Mouse (Mus musculus) neural tube, embryonic 11.5 days (tissue): ENCODE data around the gene Kdm2b. TPM values are rescaled to one million over a fixed set of nuclear protein-coding genes. Genes with fewer than 3 reads are reported as not detected.
A peak's percentile ranks its signal among the peaks of the same experiment; 100 is the strongest.
"Not testable (repeated sequence)": the region's sequence is repeated elsewhere in the genome, so short reads cannot be mapped to it uniquely, and the experiment has no call there.

ENCODE experiments used
- ATAC-seq: fragments of 200-750 bp; cut with Nextera tagmentation; 2 replicates; pipeline ENCODE4 v1.8.0; 2017; ENCODE audit warnings: moderate number of reproducible peaks, mild to moderate bottlenecking, moderate TSS enrichment, moderate library complexity; ENCODE audit not compliant: insufficient read depth, low FRiP score, low TSS enrichment
- DNase-seq: peaks from one replicate; pipeline ENCODE4 v3.0.0-alpha.2; 2015; ENCODE audit warnings: low spot score
- H3K27ac ChIP-seq: fragments of 300-500 bp; sonication (generic); 2 replicates; pipeline ENCODE4 v1.5.1; 2014; ENCODE audit warnings: low read depth, mild to moderate bottlenecking, low read length
- H3K27me3 ChIP-seq: fragments of 300-500 bp; sonication (generic); 2 replicates; pipeline ENCODE4 v1.6.1; 2014; ENCODE audit warnings: mild to moderate bottlenecking, low read length, mixed read lengths; ENCODE audit not compliant: control insufficient read depth, insufficient read depth
- H3K36me3 ChIP-seq: fragments of 300-500 bp; sonication (generic); 2 replicates; pipeline ENCODE4 v1.6.1; 2014; ENCODE audit warnings: mild to moderate bottlenecking, low read length, moderate library complexity, mixed read lengths; ENCODE audit not compliant: control insufficient read depth, insufficient read depth
- H3K4me1 ChIP-seq: fragments of 300-500 bp; sonication (generic); 2 replicates; pipeline ENCODE4 v1.6.1; 2014; ENCODE audit warnings: low read length, mixed read lengths; ENCODE audit not compliant: control insufficient read depth, insufficient read depth
- H3K4me2 ChIP-seq: fragments of 300-500 bp; sonication (generic); 2 replicates; pipeline ENCODE4 v1.6.1; 2014; ENCODE audit warnings: low read depth, mild to moderate bottlenecking, moderate library complexity
- H3K4me3 ChIP-seq: fragments of 300-500 bp; sonication (generic); 2 replicates; pipeline ENCODE4 v1.5.1; 2014; ENCODE audit warnings: low read depth, low read length
- H3K9ac ChIP-seq: fragments of 300-500 bp; sonication (generic); 2 replicates; pipeline ENCODE4 v1.6.1; 2014; ENCODE audit warnings: mild to moderate bottlenecking, low read length
- H3K9me3 ChIP-seq: fragments of 300-500 bp; sonication (generic); 2 replicates; pipeline ENCODE4 v1.6.1; 2016; ENCODE audit warnings: low read length; ENCODE audit not compliant: control insufficient read depth
- WGBS: fragments of 180-500 bp; shearing (Covaris S2); extraction: QIAGEN DNeasy Blood & Tissue Kit; methylation state at CpG from one replicate; pipeline ENCODE4 v1.1.7; 2014; 5-methylcytosine and 5-hydroxymethylcytosine counted together
- polyA plus RNA-seq: library from polyadenylated mRNA; unstranded; fragments of >200 nt; fragmentation: Nextera tagmentation; extraction: Ambion mirVana; gene quantifications from 2 replicates; pipeline ENCODE4 v1.2.1, GENCODE M21; 2014

The Kdm2b gene
- polyA plus RNA-seq, 1 experiment from 2014 or later = 70.3 TPM

GRCm38 (mm10) chr5:122988021-122988751 lies 1.4 kb downstream of the Kdm2b start:
- no peaks in the 10 kb centered on the region for H3K9me3 ChIP-seq
- H3K36me3 ChIP-seq = no peaks in the 10 kb centered on the region
- DNase-seq (peak; percentile 58), ATAC-seq (no peak)
- peak overlapping the region; percentile 68 for H3K4me3 ChIP-seq
- under 1% methylated on average over 41 of the region's 41 CpGs for whole genome bisulfite sequencing
- H3K27ac ChIP-seq = 0 out of 2 replicates have a peak overlapping the region, but pooled peaks have one; percentile 34
- H3K9ac ChIP-seq = peak overlapping the region; percentile 78
- no peaks in the 10 kb centered on the region for H3K27me3 ChIP-seq
- peaks cover 44% of the 10 kb centered on the region for H3K4me1 ChIP-seq
- peak overlapping the region; percentile 95 for H3K4me2 ChIP-seq

- Histone ChIP-seq H3K9ac (peak overlapping the region; percentile 78), H3K27ac (no peak overlapping the region), H3K4me1 (peaks cover 44% of the 10 kb centered on the region), H3K4me2 (peak overlapping the region; percentile 95), H3K9me3 (no peaks in the 10 kb centered on the region), H3K27me3 (no peaks in the 10 kb centered on the region), H3K36me3 (no peaks in the 10 kb centered on the region), H3K4me3 (peak overlapping the region; percentile 68)
- under 1% methylated on average over 38 of the region's 39 CpGs for WGBS
- DNase-seq = peak; percentile 47
- no peak for ATAC-seq
These were observed 2.2 kb downstream of the Kdm2b start for GRCm38 (mm10) chr5:122987211-122988020.

- Histone ChIP-seq H3K27ac (no peak overlapping the region), H3K9ac (no peak overlapping the region), H3K36me3 (no peaks in the 10 kb centered on the region), H3K27me3 (no peaks in the 10 kb centered on the region), H3K4me3 (no peak overlapping the region), H3K4me1 (peaks cover 37% of the 10 kb centered on the region), H3K9me3 (no peaks in the 10 kb centered on the region), H3K4me2 (no peak overlapping the region; the same call in 1 of the 2 replicates)
- ATAC-seq (no peak), DNase-seq (peak; percentile 45)
- WGBS = 18% methylated on average over 8 of the region's 8 CpGs
These were observed 3.5 kb downstream of the Kdm2b start for GRCm38 (mm10) chr5:122986091-122986493.

GRCm38 (mm10) chr5:122985276-122985675 lies 4.3 kb downstream of the Kdm2b start:
- no peak for ATAC-seq
- Histone ChIP-seq H3K4me1 (peaks cover 29% of the 10 kb centered on the region), H3K36me3 (no peaks in the 10 kb centered on the region), H3K9ac (peak overlapping the region; percentile 23; the same call in 1 of the 2 replicates), H3K27ac (no peak overlapping the region), H3K4me2 (no peak overlapping the region), H3K9me3 (no peaks in the 10 kb centered on the region), H3K27me3 (no peaks in the 10 kb centered on the region), H3K4me3 (no peak overlapping the region)
- DNase-seq = no peak
- WGBS = 68% methylated on average over 3 of the region's 3 CpGs

GRCm38 (mm10) chr5:122984483-122984882 lies 5.1 kb downstream of the Kdm2b start:
- Histone ChIP-seq H3K36me3 (no peaks in the 10 kb centered on the region; the same call in 1 of the 2 replicates), H3K27me3 (no peaks in the 10 kb centered on the region), H3K9ac (no peak overlapping the region), H3K4me3 (no peak overlapping the region), H3K27ac (no peak overlapping the region), H3K4me2 (no peak overlapping the region), H3K4me1 (peaks cover 21% of the 10 kb centered on the region), H3K9me3 (no peaks in the 10 kb centered on the region)
- DNase-seq (no peak), ATAC-seq (no peak)
- 94% methylated on average over 5 of the region's 5 CpGs for WGBS

GRCm38 (mm10) chr5:122978970-122979369 lies 10.7 kb downstream of the Kdm2b start:
- no peak for DNase-seq
- WGBS = 89% methylated on average over 8 of the region's 8 CpGs

GRCm38 (mm10) chr5:122974701-122975100 lies 14.9 kb downstream of the Kdm2b start:
- DNase-seq, H3K27me3 ChIP-seq, H3K4me1 ChIP-seq, ATAC-seq, H3K27ac ChIP-seq, H3K9me3 ChIP-seq, H3K9ac ChIP-seq, H3K4me3 ChIP-seq, H3K36me3 ChIP-seq, H3K4me2 ChIP-seq: not testable (repeated sequence)
- 96% methylated on average over 4 of the region's 4 CpGs for WGBS

More at GRCm38 (mm10) chr5:122978970-122979369, 10.7 kb downstream of the Kdm2b start:
- Histone ChIP-seq H3K4me3 (no peak overlapping the region), H3K27me3 (no peaks in the 10 kb centered on the region), H3K9me3 (no peaks in the 10 kb centered on the region), H3K4me2 (no peak overlapping the region), H3K4me1 (no peaks in the 10 kb centered on the region), H3K27ac (no peak overlapping the region), H3K36me3 (no peaks in the 10 kb centered on the region; the same call in 1 of the 2 replicates), H3K9ac (no peak overlapping the region)
- no peak for ATAC-seq

GRCm38 (mm10) chr5:122972116-122972515 lies 17.5 kb downstream of the Kdm2b start:
- Histone ChIP-seq H3K9ac (no peak overlapping the region), H3K4me1 (peaks cover 3% of the 10 kb centered on the region; the same call in 1 of the 2 replicates), H3K27ac (no peak overlapping the region), H3K4me2 (no peak overlapping the region), H3K36me3 (no peaks in the 10 kb centered on the region), H3K27me3 (no peaks in the 10 kb centered on the region), H3K9me3 (no peaks in the 10 kb centered on the region), H3K4me3 (no peak overlapping the region)
- whole genome bisulfite sequencing = 82% methylated on average over 9 of the region's 9 CpGs
- no peak for DNase-seq
- no peak for ATAC-seq
